Mouse (Mus musculus) G1E (cell line): ENCODE data around the gene Gm15557.

Source experiments
- CTCF ChIP-seq: IDR thresholded peaks from 2 replicates; pipeline ENCODE4 v1.5.1; 2012; ENCODE audit warnings: low read depth, low read length, inconsistent platforms, mixed read lengths
- GATA1 ChIP-seq: IDR thresholded peaks from 2 replicates; pipeline ENCODE4 v1.6.1; 2012; ENCODE audit warnings: borderline replicate concordance, low read length, inconsistent platforms, mixed read lengths

DNA sequence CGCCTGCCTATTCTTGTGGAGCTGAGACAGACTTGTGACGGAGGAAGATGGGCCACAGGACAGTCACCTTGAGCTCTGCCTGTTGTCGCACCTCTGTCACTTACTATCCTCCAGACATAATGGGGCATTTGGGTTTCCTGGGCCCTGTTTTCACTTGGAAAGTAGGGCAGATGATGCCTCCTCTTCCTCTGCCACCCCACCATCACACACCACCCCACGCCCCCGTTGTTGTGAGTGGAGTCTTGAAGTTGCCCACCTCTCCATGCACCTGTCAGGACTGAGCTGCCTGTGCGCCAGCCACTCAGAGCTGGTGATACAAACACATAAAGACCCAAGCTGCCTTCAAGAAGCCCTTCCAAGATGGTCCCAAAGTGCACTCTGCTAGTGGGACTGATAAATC, 46.6 kb downstream of the Gm15557 start:
- TF ChIP-seq CTCF (no peak), GATA1 (no peak)
